Mouse (Mus musculus): Measurements from ENCODE around the gene Sumo1. TPM values are rescaled to one million over a fixed set of nuclear protein-coding genes. Genes with fewer than 3 reads are reported as not detected.
"Not testable (repeated sequence)": the region's sequence is repeated elsewhere in the genome, so short reads cannot be mapped to it uniquely, and the experiment has no call there.

Sumo1 gene
- total and polyA plus RNA-seq, 3 experiments, result 122 to 505 (median 296) TPM

- Histone ChIP-seq H3K9me3 (replicated peaks; ENCODE audit: low read length) (no peaks in the 10 kb centered on the region), H3K36me3 (replicated peaks in 1 of 2; ENCODE audit: control insufficient read depth in 1 of 2, insufficient read depth in 1 of 2, low read length in 1 of 2) (peaks cover 3 to 13% of the 10 kb centered on the region in 2 experiments), H3K27ac (ENCODE audit: insufficient read depth, low read depth) (no peak overlapping the region), H3K27me3 (replicated peaks) (no peaks in the 10 kb centered on the region), H3K4me1 (ENCODE audit: control insufficient read depth in 1 of 2, insufficient read depth in 2 of 2) (peaks cover 0 to 15% of the 10 kb centered on the region in 2 experiments; a peak in 2 of 4 replicates), H3K9ac (ENCODE audit: insufficient read depth, low read depth) (no peak overlapping the region), H3K4me2 (ENCODE audit: insufficient read depth, low read depth, poor library complexity, severe bottlenecking) (no peak overlapping the region), H3K79me2 (replicated peaks; ENCODE audit: control insufficient read depth, extremely low read depth, insufficient read depth, poor library complexity, severe bottlenecking) (no peaks in the 10 kb centered on the region), H3K4me3 (replicated peaks in 1 of 3; ENCODE audit: low read depth in 2 of 3, low read length in 2 of 3, poor library complexity in 1 of 3) (no peak overlapping the region)
- no peak for TF ChIP-seq ZMIZ1 (IDR thresholded peaks at IDR 0.05; ENCODE audit: low read depth, low read length)
- TF ChIP-seq SIN3A (IDR thresholded peaks at IDR 0.05; ENCODE audit: low read length), result no peak
- TF ChIP-seq MAX (IDR thresholded peaks at IDR 0.05; ENCODE audit: low read length), result no peak
- no peak for TF ChIP-seq RCOR1 (conservative IDR thresholded peaks at IDR 0.05; ENCODE audit: low read depth, low read length)
- TF ChIP-seq ELF1 (IDR thresholded peaks at IDR 0.05; ENCODE audit: low read depth, low read length), result no peak
- TF ChIP-seq POLR2AphosphoS2 (IDR thresholded peaks at IDR 0.05; ENCODE audit: low read depth, low read length), result no peak
- TF ChIP-seq CHD2 (IDR thresholded peaks at IDR 0.05; ENCODE audit: low read length), result no peak
- no peak for TF ChIP-seq IRF4 (IDR thresholded peaks at IDR 0.05; ENCODE audit: low read depth, low read length)
- TF ChIP-seq PAX5 (IDR thresholded peaks at IDR 0.05; ENCODE audit: low read length), result no peak
- no peak for TF ChIP-seq E2F4 (IDR thresholded peaks at IDR 0.05; ENCODE audit: insufficient replicate concordance, low read depth, low read length)
- no peak for TF ChIP-seq RAD21 (IDR thresholded peaks at IDR 0.05; ENCODE audit: low read depth, low read length)
- TF ChIP-seq BHLHE40 (IDR thresholded peaks at IDR 0.05; ENCODE audit: low read depth, low read length), result no peak
- TF ChIP-seq EP300 (IDR thresholded peaks at IDR 0.05; ENCODE audit: low read length), result no peak
- no peak for TF ChIP-seq HCFC1 (IDR thresholded peaks at IDR 0.05; ENCODE audit: low read depth, low read length)
- TF ChIP-seq CHD1 (IDR thresholded peaks at IDR 0.05; ENCODE audit: low read depth, low read length), result no peak
- dilution Hi-C loops (cut with MboI; ENCODE audit: extremely low pct_ligation_motif_present, extremely low pct_unique_long_range_greater_than_20kb, low sequenced_read_pairs), result no loop called here
- no peak for DNase-seq (ENCODE audit: extremely low read depth)
- in situ Hi-C loops (cut with MboI; ENCODE audit: low pct_ligation_motif_present, low pct_unique_long_range_greater_than_20kb, low sequenced_read_pairs), result no loop called here
These were observed 37.6 kb downstream of the Sumo1 start for GRCm38 (mm10) chr1:59633056-59633455.

- no peak for DNase-seq (ENCODE audit: extremely low read depth)
- peaks cover 0 to 15% of the 10 kb centered on the region in 2 experiments; a peak in 2 of 4 replicates for H3K4me1 ChIP-seq (ENCODE audit: control insufficient read depth in 1 of 2, insufficient read depth in 2 of 2)
- H3K9me3 ChIP-seq (replicated peaks; ENCODE audit: low read length), result no peaks in the 10 kb centered on the region
- dilution Hi-C loops (cut with MboI; ENCODE audit: extremely low pct_ligation_motif_present, extremely low pct_unique_long_range_greater_than_20kb, low sequenced_read_pairs), result no loop called here
- H3K36me3 ChIP-seq (replicated peaks in 1 of 2; ENCODE audit: control insufficient read depth in 1 of 2, insufficient read depth in 1 of 2, low read length in 1 of 2), result peaks cover 3 to 18% of the 10 kb centered on the region in 2 experiments
- no peak overlapping the region for H3K4me3 ChIP-seq (replicated peaks in 1 of 3; ENCODE audit: low read depth in 2 of 3, low read length in 2 of 3, poor library complexity in 1 of 3)
- TF ChIP-seq JUND (conservative IDR thresholded peaks at IDR 0.05; ENCODE audit: low read depth, low read length), result no peak
- TF ChIP-seq POLR2A (IDR thresholded peaks at IDR 0.05; ENCODE audit: low read depth, low read length), result no peak
- no peak for TF ChIP-seq CHD2 (IDR thresholded peaks at IDR 0.05; ENCODE audit: low read length)
- TF ChIP-seq RAD21 (IDR thresholded peaks at IDR 0.05; ENCODE audit: low read depth, low read length), result no peak
- TF ChIP-seq ETS1 (conservative IDR thresholded peaks at IDR 0.05; ENCODE audit: low read depth, low read length), result no peak
- TF ChIP-seq NELFE (IDR thresholded peaks at IDR 0.05; ENCODE audit: low read depth, low read length), result no peak
- no peak for TF ChIP-seq ZNF384 (IDR thresholded peaks at IDR 0.05; ENCODE audit: low read depth, low read length)
- no peak for TF ChIP-seq EP300 (IDR thresholded peaks at IDR 0.05; ENCODE audit: low read length)
- TF ChIP-seq TCF12 (IDR thresholded peaks at IDR 0.05; ENCODE audit: low read depth, low read length), result no peak
- no peak for TF ChIP-seq BHLHE40 (IDR thresholded peaks at IDR 0.05; ENCODE audit: low read depth, low read length)
- no peak for TF ChIP-seq MYC (IDR thresholded peaks at IDR 0.05; ENCODE audit: low read depth, low read length)
- no peak for TF ChIP-seq USF2 (conservative IDR thresholded peaks at IDR 0.05; ENCODE audit: low read depth, low read length)
- no peak for TF ChIP-seq SIN3A (IDR thresholded peaks at IDR 0.05; ENCODE audit: low read length)
- no peak for TF ChIP-seq ZC3H11A (IDR thresholded peaks at IDR 0.05; ENCODE audit: low read depth, low read length)
- TF ChIP-seq CHD1 (IDR thresholded peaks at IDR 0.05; ENCODE audit: low read depth, low read length), result no peak
- no peak for TF ChIP-seq MEF2A (IDR thresholded peaks at IDR 0.05; ENCODE audit: borderline replicate concordance, low read depth, low read length)
- TF ChIP-seq PAX5 (IDR thresholded peaks at IDR 0.05; ENCODE audit: low read length), result no peak
- H3K9ac ChIP-seq (ENCODE audit: insufficient read depth, low read depth), result no peak overlapping the region
- H3K4me2 ChIP-seq (ENCODE audit: insufficient read depth, low read depth, poor library complexity, severe bottlenecking), result no peak overlapping the region
- no peaks in the 10 kb centered on the region for H3K79me2 ChIP-seq (replicated peaks; ENCODE audit: control insufficient read depth, extremely low read depth, insufficient read depth, poor library complexity, severe bottlenecking)
- in situ Hi-C loops (cut with MboI; ENCODE audit: low pct_ligation_motif_present, low pct_unique_long_range_greater_than_20kb, low sequenced_read_pairs), result no loop called here
- no peaks in the 10 kb centered on the region for H3K27me3 ChIP-seq (replicated peaks)
- no peak overlapping the region for H3K27ac ChIP-seq (ENCODE audit: insufficient read depth, low read depth)
These were observed 38.5 kb downstream of the Sumo1 start for GRCm38 (mm10) chr1:59631986-59632659.

- H3K79me2 ChIP-seq (replicated peaks; ENCODE audit: control insufficient read depth, extremely low read depth, insufficient read depth, poor library complexity, severe bottlenecking); H3K4me3 ChIP-seq (replicated peaks in 1 of 3; ENCODE audit: low read depth in 2 of 3, low read length in 2 of 3, poor library complexity in 1 of 3); in situ Hi-C loops (cut with MboI; ENCODE audit: low pct_ligation_motif_present, low pct_unique_long_range_greater_than_20kb, low sequenced_read_pairs); H3K9ac ChIP-seq (ENCODE audit: insufficient read depth, low read depth); H3K27me3 ChIP-seq (replicated peaks); dilution Hi-C loops (cut with MboI; ENCODE audit: extremely low pct_ligation_motif_present, extremely low pct_unique_long_range_greater_than_20kb, low sequenced_read_pairs); H3K27ac ChIP-seq (ENCODE audit: insufficient read depth, low read depth); H3K4me2 ChIP-seq (ENCODE audit: insufficient read depth, low read depth, poor library complexity, severe bottlenecking); H3K9me3 ChIP-seq (replicated peaks; ENCODE audit: low read length); DNase-seq (ENCODE audit: extremely low read depth): not testable (repeated sequence)
- H3K4me1 ChIP-seq (ENCODE audit: control insufficient read depth in 1 of 2, insufficient read depth in 2 of 2), result peaks cover 0 to 15% of the 10 kb centered on the region in 2 experiments; a peak in 2 of 4 replicates
- peaks cover 3 to 13% of the 10 kb centered on the region in 2 experiments for H3K36me3 ChIP-seq (replicated peaks in 1 of 2; ENCODE audit: control insufficient read depth in 1 of 2, insufficient read depth in 1 of 2, low read length in 1 of 2)
These were observed 40.3 kb downstream of the Sumo1 start for GRCm38 (mm10) chr1:59630356-59630755.
